Mouse (Mus musculus) adrenal gland, adult 8-10 months (tissue): ENCODE results near the gene Lpcat4. TPM values are rescaled to one million over a fixed set of nuclear protein-coding genes. Genes with fewer than 3 reads are reported as not detected.

Experiments
- total RNA-seq, 4 experiments: library from RNA; stranded (reverse); gene quantifications; 2 replicates each; pipeline ENCODE4 v1.2.4; 2022

Lpcat4 gene
- total RNA-seq, 4 experiments from 2014 or later, result 5.1 to 10.7 (median 7.1) TPM

Other genes starting within 250 kb of the Lpcat4 start
- not detected for gene Olfr1309, start 249.2 kb upstream of the Lpcat4 start, total RNA-seq
- not detected for gene Olfr1310, start 226.8 kb upstream of the Lpcat4 start, total RNA-seq
- not detected for gene Olfr1311, start 215.1 kb upstream of the Lpcat4 start, total RNA-seq
- not detected for gene Olfr1312, start 189.2 kb upstream of the Lpcat4 start, total RNA-seq
- not detected for gene Olfr1313, start 161.6 kb upstream of the Lpcat4 start, total RNA-seq
- not detected for gene Olfr1314, start 142.7 kb upstream of the Lpcat4 start, total RNA-seq
- gene Olfr1315-ps1, start 124.0 kb upstream of the Lpcat4 start, total RNA-seq, result not detected
- gene Olfr1316, start 104.5 kb upstream of the Lpcat4 start, total RNA-seq, result not detected
- not detected for gene Olfr1317, start 99.1 kb upstream of the Lpcat4 start, total RNA-seq
- gene Olfr1318, start 85.3 kb upstream of the Lpcat4 start, total RNA-seq, result not detected
- under 1 TPM in 1 of 4 experiments, not detected in 3; 0.06 TPM for gene Nutm1, start 19.8 kb downstream of the Lpcat4 start, total RNA-seq
- gene Nop10, start 22.5 kb downstream of the Lpcat4 start, total RNA-seq, result 100 to 1,000 TPM in 2 of 4 experiments, 10 to 100 TPM in 2; 77.3 to 151 (median 111) TPM
- gene Slc12a6, start 26.4 kb downstream of the Lpcat4 start, total RNA-seq, result 10 to 100 TPM; 41.1 to 56.3 (median 49.1) TPM
- gene Gm21985, start 26.8 kb downstream of the Lpcat4 start, total RNA-seq, result 1 to 10 TPM in 1 of 4 experiments, not detected in 3; 1.5 TPM
- 100 to 1,000 TPM in 2 of 4 experiments, 10 to 100 TPM in 2; 86.5 to 106 (median 95.5) TPM for gene Emc4, start 128.6 kb downstream of the Lpcat4 start, total RNA-seq
- gene Katnbl1, start 139.7 kb downstream of the Lpcat4 start, total RNA-seq, result 10 to 100 TPM; 10.8 to 13.9 (median 12.1) TPM
- 10 to 100 TPM; 33.3 to 36.7 (median 34.6) TPM for gene Emc7, start 215.5 kb downstream of the Lpcat4 start, total RNA-seq
- gene Chrm5, start 241.3 kb downstream of the Lpcat4 start, total RNA-seq, result not detected